Mouse (Mus musculus) liver, adult 2 months (tissue): ENCODE data around the gene Phgdh. TPM values are rescaled to one million over a fixed set of nuclear protein-coding genes. Genes with fewer than 3 reads are reported as not detected.

Experiments used
- DNase-seq: peaks from one replicate; pipeline ENCODE4 v3.0.0-alpha.2; 2011; ENCODE audit warnings: low read depth, low spot score; ENCODE audit errors: extremely low read depth
- H3K27ac ChIP-seq: fragments of 200-500 bp; replicated peaks from 2 replicates; pipeline ENCODE4 v1.5.1; 2012; ENCODE audit warnings: low read depth, mild to moderate bottlenecking, control low read depth, inconsistent platforms, low read length; ENCODE audit not compliant: insufficient read depth
- H3K27me3 ChIP-seq: fragments of 200-500 bp; 2 replicates; pipeline ENCODE4 v1.6.1; 2012; ENCODE audit warnings: mild to moderate bottlenecking, moderate library complexity, low read length, inconsistent platforms; ENCODE audit not compliant: control insufficient read depth, insufficient read depth
- H3K36me3 ChIP-seq: fragments of 200-500 bp; 2 replicates; pipeline ENCODE4 v1.6.1; 2012; ENCODE audit warnings: low read length, inconsistent platforms; ENCODE audit not compliant: control insufficient read depth, insufficient read depth
- H3K4me1 ChIP-seq: fragments of 200-500 bp; 2 replicates; pipeline ENCODE4 v1.6.1; 2011; ENCODE audit warnings: low read length; ENCODE audit not compliant: control insufficient read depth, insufficient read depth
- H3K4me3 ChIP-seq: fragments of 200-500 bp; 2 replicates; pipeline ENCODE4 v1.5.1; 2011; ENCODE audit warnings: low read depth, mild to moderate bottlenecking, control low read depth, low read length, moderate library complexity; ENCODE audit not compliant: insufficient read depth
- H3K79me2 ChIP-seq: fragments of 200-500 bp; 2 replicates; pipeline ENCODE4 v1.6.1; 2012; ENCODE audit warnings: inconsistent platforms, mild to moderate bottlenecking, low read length, moderate library complexity; ENCODE audit not compliant: control insufficient read depth, insufficient read depth
- H3K9ac ChIP-seq: fragments of 200-500 bp; 2 replicates; pipeline ENCODE4 v1.6.1; 2012; ENCODE audit warnings: low read depth, mild to moderate bottlenecking, control low read depth, inconsistent platforms, low read length
- CTCF ChIP-seq: fragments of 200-500 bp; IDR thresholded peaks from 2 replicates; pipeline ENCODE4 v1.5.1; 2011; ENCODE audit warnings: low read depth, low read length, control low read depth
- POLR2A ChIP-seq: fragments of 200-500 bp; IDR thresholded peaks from 2 replicates; pipeline ENCODE4 v1.6.1; 2011; ENCODE audit warnings: low read length, control low read depth; ENCODE audit not compliant: insufficient read depth; ENCODE audit errors: extremely low read depth
- WGBS: fragments of 180-500 bp; shearing (Covaris S2); methylation state at CpG from one replicate; pipeline ENCODE4 v1.1.7; 2018; 5-methylcytosine and 5-hydroxymethylcytosine counted together
- polyA plus RNA-seq: library from polyadenylated mRNA; depleted of rRNA; stranded (reverse); fragments of >200 nt; gene quantifications from 2 replicates; pipeline ENCODE4 v1.2.3, GENCODE M21; 2012
- total RNA-seq: library from RNA; depleted of rRNA; stranded (reverse); fragments of >200 nt; gene quantifications from 2 replicates; pipeline ENCODE4 v1.2.3, GENCODE M21; 2014

The Phgdh gene
- total and polyA plus RNA-seq, 2 experiments = 0.48 to 0.92 TPM

DNA sequence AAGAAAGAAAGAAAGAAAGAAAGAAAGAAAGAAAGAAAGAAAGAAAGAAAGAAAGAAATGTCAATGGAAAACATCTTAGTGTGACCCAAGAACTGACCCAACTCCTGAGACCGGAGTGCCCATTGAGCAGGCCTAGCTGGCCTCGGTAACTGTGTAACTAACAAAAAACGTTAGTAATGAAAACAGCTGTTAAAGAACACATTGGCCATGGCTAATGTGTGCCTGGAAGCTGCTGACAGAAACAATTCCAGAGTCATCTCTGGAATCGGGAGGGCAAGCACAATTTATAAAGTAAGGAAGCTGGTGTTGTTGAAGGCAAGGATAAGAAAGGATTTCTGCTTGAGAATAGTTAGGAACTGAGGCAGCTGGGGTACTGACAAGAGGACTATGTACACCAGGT is 28.5 kb upstream of the Phgdh start:
- Histone ChIP-seq H3K4me3 (no peak overlapping the region), H3K36me3 (no peaks in the 10 kb centered on the region), H3K27me3 (no peaks in the 10 kb centered on the region), H3K4me1 (no peaks in the 10 kb centered on the region), H3K9ac (no peak overlapping the region), H3K27ac (no peak overlapping the region), H3K79me2 (no peaks in the 10 kb centered on the region)
- 57% methylated on average over 4 of the region's 4 CpGs for WGBS
- TF ChIP-seq POLR2A = no peak
- TF ChIP-seq CTCF = no peak
- DNase-seq = no peak

DNA sequence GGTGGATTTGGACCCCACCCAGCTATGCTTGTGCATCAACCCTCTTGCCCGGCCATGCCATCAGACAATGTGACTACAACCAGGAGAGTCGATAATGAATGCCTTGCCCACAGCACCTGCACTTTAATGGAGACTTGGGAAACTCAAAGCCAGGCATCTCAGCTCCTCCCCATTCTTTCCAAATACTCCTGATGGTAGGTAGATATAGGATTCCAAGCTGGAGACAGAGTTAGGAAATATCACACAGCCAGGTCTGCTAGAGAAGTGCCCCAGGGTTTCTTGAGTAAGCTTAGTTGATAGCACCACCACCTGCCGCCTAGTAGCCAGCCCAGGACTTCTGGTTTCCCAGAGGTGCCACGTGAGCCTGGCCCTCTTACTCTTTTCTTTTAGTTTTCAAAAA is 27.0 kb upstream of the Phgdh start:
- TF ChIP-seq POLR2A = no peak
- H3K79me2 ChIP-seq = no peaks in the 10 kb centered on the region
- WGBS = 87% methylated on average over 4 of the region's 4 CpGs

DNA sequence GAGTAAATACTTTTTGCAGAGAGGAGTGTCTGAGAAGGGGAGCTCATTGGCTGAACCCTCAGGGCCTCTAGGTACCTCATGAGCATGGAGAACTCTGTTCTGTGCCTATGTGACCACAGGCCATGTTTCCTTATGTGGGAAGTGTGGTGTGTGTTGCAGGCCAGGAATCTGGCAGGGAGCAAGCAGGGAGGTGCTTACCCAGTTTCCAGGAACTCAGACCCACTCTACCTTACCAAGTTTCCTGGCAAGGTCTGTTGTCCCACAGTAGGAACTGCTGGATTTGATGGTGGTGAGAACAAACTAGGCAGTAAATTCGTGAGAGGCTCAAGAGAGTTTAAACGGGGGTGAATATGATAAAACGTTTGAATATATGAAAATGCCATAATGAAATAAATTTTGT is 26.3 kb upstream of the Phgdh start:
- Histone ChIP-seq H3K27me3 (no peaks in the 10 kb centered on the region), H3K79me2 (no peaks in the 10 kb centered on the region), H3K27ac (no peak overlapping the region), H3K4me1 (no peaks in the 10 kb centered on the region), H3K9ac (no peak overlapping the region), H3K4me3 (no peak overlapping the region), H3K36me3 (no peaks in the 10 kb centered on the region)
- DNase-seq = no peak
- no peak for TF ChIP-seq CTCF
- TF ChIP-seq POLR2A = no peak
- WGBS = 88% methylated on average over 3 of the region's 3 CpGs

More for the DNA sequence above, 27.0 kb upstream of the Phgdh start:
- no peaks in the 10 kb centered on the region for H3K27me3 ChIP-seq
- no peaks in the 10 kb centered on the region for H3K36me3 ChIP-seq
- no peak overlapping the region for H3K27ac ChIP-seq
- no peak overlapping the region for H3K4me3 ChIP-seq
- no peak for DNase-seq
- H3K4me1 ChIP-seq = no peaks in the 10 kb centered on the region
- no peak overlapping the region for H3K9ac ChIP-seq

DNA sequence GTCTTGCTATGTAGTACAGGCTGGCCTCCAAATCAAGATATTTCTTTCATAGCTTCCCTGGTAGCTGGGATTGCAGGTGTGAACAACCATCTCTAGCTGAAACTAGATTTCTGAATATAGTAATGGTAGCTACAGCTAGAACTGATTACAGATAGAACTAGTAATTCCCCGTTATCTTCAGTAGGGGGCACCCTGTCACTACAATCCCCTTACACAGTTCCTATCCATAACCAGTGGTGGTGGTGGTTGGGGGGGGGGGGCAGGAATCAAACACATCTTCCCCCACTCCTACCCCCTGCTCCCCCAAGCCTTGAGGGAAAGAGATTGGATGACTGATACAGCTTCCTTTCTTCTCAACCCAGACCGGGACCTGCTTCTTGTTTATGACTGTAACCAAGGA is 23.0 kb upstream of the Phgdh start:
- no peak for TF ChIP-seq POLR2A
- TF ChIP-seq CTCF = peak; percentile 73
- H3K9ac ChIP-seq = no peak overlapping the region
- no peaks in the 10 kb centered on the region for H3K4me1 ChIP-seq
- no peak overlapping the region for H3K27ac ChIP-seq
- 36% methylated on average over 2 of the region's 2 CpGs for WGBS
- peak; percentile 35 for DNase-seq
- no peak overlapping the region for H3K4me3 ChIP-seq
- no peaks in the 10 kb centered on the region for H3K79me2 ChIP-seq
- no peaks in the 10 kb centered on the region for H3K27me3 ChIP-seq
- no peaks in the 10 kb centered on the region for H3K36me3 ChIP-seq

DNA sequence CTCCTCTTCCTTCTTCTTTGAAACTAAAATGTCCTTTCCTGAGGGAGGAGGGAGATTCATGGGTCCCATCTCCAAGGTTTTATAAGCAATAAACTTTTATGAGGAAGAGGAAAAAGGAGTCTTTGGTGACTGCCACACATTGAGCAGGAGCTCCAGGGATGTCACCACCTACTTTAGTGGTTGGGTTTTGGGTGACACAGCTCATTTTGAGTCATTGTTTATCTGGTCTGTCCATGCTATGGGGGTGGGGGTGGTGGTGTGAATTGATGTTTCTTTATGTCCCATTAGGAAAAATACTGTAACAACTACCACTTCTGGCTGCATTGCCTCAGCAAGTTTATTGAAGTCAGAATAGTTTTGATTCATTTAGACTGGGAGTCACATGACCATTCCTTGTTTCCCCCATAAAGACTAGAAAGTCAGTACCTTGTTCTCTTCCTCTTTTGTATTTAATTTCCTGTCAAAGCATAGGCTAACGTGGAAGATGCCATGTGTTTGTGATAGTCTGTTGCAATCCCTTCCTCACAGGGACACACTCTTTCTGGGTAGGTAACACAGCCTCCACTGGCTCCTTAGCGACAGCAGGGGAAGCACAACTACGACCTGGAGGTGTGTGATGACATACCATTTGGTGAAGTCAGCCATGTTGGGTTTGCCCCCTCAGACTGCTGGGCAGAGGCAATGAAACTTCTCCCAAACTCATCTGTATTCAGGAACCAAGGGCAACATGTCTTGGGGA is 17.0 kb upstream of the Phgdh start:
- Histone ChIP-seq H3K27ac (no peak overlapping the region), H3K9ac (no peak overlapping the region), H3K4me1 (no peaks in the 10 kb centered on the region), H3K27me3 (no peaks in the 10 kb centered on the region), H3K36me3 (no peaks in the 10 kb centered on the region), H3K79me2 (no peaks in the 10 kb centered on the region), H3K4me3 (no peak overlapping the region)
- DNase-seq = no peak
- WGBS = 66% methylated on average over 3 of the region's 3 CpGs
- no peak for TF ChIP-seq POLR2A
- no peak for TF ChIP-seq CTCF

DNA sequence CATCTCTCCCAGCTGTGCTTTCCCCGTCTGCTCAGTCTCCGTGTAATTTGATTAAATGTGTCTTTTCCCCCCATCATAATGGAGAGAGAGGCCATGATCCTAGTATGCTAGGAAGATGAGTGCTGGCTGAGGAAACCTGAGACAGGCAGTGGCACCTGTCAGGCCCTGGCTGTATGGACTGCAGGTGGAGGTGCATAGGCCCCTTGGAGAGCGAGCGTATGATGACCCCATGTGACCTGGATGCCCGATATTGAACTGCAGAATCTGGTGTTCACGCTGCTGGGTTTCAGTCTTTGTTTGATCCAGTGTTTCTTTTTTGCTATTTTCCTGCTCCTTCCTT is 16.2 kb upstream of the Phgdh start:
- DNase-seq = no peak
- Histone ChIP-seq H3K9ac (no peak overlapping the region), H3K79me2 (no peaks in the 10 kb centered on the region), H3K4me3 (no peak overlapping the region), H3K27me3 (no peaks in the 10 kb centered on the region), H3K36me3 (no peaks in the 10 kb centered on the region), H3K4me1 (no peaks in the 10 kb centered on the region), H3K27ac (no peak overlapping the region)
- 93% methylated on average over 6 of the region's 6 CpGs for WGBS
- TF ChIP-seq POLR2A (no peak), CTCF (no peak)
